Mouse (Mus musculus): ENCODE data around the gene Zfp408. TPM values are rescaled to one million over a fixed set of nuclear protein-coding genes. Genes with fewer than 3 reads are reported as not detected.
"Not testable (repeated sequence)": the region's sequence is repeated elsewhere in the genome, so short reads cannot be mapped to it uniquely, and the experiment has no call there.

Gene Zfp408
- polyA plus RNA-seq, 1 experiment from 2014 or later: 14.3 TPM

DNA sequence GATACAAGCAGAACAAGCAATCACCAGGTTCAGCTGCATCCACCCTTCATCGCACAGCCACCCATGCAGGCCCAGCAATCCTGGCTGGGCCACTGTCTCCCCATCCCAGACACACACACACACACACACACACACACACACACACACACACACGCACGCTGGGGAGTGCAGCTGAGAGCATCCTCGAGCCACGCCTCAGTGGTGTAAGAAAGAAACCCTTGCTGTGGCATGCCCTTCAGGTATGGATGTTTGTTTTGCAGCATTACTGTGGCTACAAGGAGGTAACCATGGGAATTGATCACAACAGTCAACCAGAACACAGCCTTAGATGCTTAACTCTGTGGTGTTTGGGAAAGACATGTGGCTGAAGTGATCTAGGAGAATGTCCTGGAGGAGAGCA is 17.3 kb downstream of the Zfp408 start:
- no peaks in the 10 kb centered on the region for H3K27me3 ChIP-seq
- H3K4me2 ChIP-seq: no peak overlapping the region
- no peak overlapping the region for H3K9ac ChIP-seq
- no peaks in the 10 kb centered on the region for H3K36me3 ChIP-seq
- ATAC-seq (ENCODE audit: insufficient number of reproducible peaks, insufficient read depth, low FRiP score, low TSS enrichment, low read depth): 0 out of 2 replicates have a peak, but pooled peaks have one; percentile 18
- no peaks in the 10 kb centered on the region for H3K9me3 ChIP-seq
- 71% methylated on average over 5 of the region's 5 CpGs for WGBS
- no peaks in the 10 kb centered on the region for H3K4me1 ChIP-seq
- H3K27ac ChIP-seq: no peak overlapping the region
- no peak overlapping the region for H3K4me3 ChIP-seq

DNA sequence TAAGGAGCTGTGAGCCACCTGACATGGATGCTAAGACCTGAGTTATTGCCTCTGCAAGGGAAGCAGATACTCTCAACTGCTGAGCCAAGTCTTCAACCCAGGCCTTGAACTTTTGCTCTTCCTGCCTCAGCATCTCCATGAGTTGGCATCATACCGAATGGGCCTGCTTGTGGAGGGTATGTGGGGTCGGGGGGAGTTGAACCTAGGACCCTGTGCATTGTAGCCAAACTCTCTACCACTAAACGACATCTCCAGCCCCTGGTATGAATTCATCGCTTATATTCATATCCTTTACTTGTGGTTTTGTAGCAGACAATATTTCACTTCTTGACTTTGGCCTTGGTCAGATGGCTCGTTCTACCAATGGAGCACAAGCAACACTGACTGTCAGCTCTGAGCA is 17.8 kb downstream of the Zfp408 start:
- H3K9me3 ChIP-seq: no peaks in the 10 kb centered on the region

GRCm38 (mm10) chr2:91630384-91630783 is 19.2 kb downstream of the Zfp408 start:
- H3K27me3 ChIP-seq: no peaks in the 10 kb centered on the region
- H3K9me3 ChIP-seq: no peaks in the 10 kb centered on the region
- WGBS: 91% methylated on average over 12 of the region's 12 CpGs
- no peak overlapping the region for H3K4me3 ChIP-seq
- H3K4me1 ChIP-seq: no peaks in the 10 kb centered on the region
- H3K36me3 ChIP-seq: no peaks in the 10 kb centered on the region
- H3K4me2 ChIP-seq: no peak overlapping the region
- no peak overlapping the region for H3K27ac ChIP-seq
- no peak overlapping the region for H3K9ac ChIP-seq
- no peak for ATAC-seq (ENCODE audit: insufficient number of reproducible peaks, insufficient read depth, low FRiP score, low TSS enrichment, low read depth)

More for the DNA sequence above, 17.8 kb downstream of the Zfp408 start:
- ATAC-seq (ENCODE audit: insufficient number of reproducible peaks, insufficient read depth, low FRiP score, low TSS enrichment, low read depth): no peak
- WGBS: 79% methylated on average over 5 of the region's 5 CpGs
- Histone ChIP-seq H3K4me2 (no peak overlapping the region), H3K27me3 (no peaks in the 10 kb centered on the region), H3K27ac (no peak overlapping the region), H3K36me3 (no peaks in the 10 kb centered on the region), H3K9ac (no peak overlapping the region), H3K4me1 (no peaks in the 10 kb centered on the region), H3K4me3 (no peak overlapping the region)

- Histone ChIP-seq H3K27me3 (no peaks in the 10 kb centered on the region), H3K9ac (no peak overlapping the region), H3K4me2 (no peak overlapping the region), H3K9me3 (no peaks in the 10 kb centered on the region), H3K36me3 (0 out of 2 replicates have a peak, but pooled peaks cover 3% of the 10 kb centered on the region), H3K4me1 (no peaks in the 10 kb centered on the region), H3K4me3 (no peak overlapping the region), H3K27ac (no peak overlapping the region)
- whole genome bisulfite sequencing: 85% methylated on average over 18 of the region's 18 CpGs
- no peak for ATAC-seq (ENCODE audit: insufficient number of reproducible peaks, insufficient read depth, low FRiP score, low TSS enrichment, low read depth)
Observed at GRCm38 (mm10) chr2:91629682-91630081, 19.9 kb downstream of the Zfp408 start.

DNA sequence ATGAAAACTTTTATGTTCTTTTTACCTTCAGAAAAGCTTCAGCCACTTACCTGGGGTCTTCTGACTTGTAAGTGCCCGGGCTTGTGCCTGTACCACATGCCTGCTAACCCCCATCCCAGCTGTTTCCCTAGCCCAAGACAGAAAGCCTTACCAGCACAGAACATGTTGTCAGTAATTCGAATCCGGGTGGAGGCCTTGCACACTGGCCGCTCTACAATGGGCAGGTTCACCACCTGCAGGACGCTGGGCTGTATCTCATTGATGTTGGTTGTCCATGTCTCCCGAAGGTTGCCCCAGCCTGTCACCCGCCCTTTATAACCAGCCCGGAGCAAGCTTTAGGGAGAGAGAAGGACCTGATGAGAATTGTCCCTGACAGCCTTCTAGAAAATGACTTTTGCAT is 21.4 kb downstream of the Zfp408 start:
- Histone ChIP-seq H3K4me3 (no peak overlapping the region), H3K27ac (no peak overlapping the region), H3K9ac (no peak overlapping the region), H3K4me1 (no peaks in the 10 kb centered on the region), H3K36me3 (peaks cover 12% of the 10 kb centered on the region), H3K4me2 (no peak overlapping the region), H3K9me3 (no peaks in the 10 kb centered on the region), H3K27me3 (no peaks in the 10 kb centered on the region)
- WGBS: 90% methylated on average over 8 of the region's 8 CpGs
- ATAC-seq (ENCODE audit: insufficient number of reproducible peaks, insufficient read depth, low FRiP score, low TSS enrichment, low read depth): no peak

DNA sequence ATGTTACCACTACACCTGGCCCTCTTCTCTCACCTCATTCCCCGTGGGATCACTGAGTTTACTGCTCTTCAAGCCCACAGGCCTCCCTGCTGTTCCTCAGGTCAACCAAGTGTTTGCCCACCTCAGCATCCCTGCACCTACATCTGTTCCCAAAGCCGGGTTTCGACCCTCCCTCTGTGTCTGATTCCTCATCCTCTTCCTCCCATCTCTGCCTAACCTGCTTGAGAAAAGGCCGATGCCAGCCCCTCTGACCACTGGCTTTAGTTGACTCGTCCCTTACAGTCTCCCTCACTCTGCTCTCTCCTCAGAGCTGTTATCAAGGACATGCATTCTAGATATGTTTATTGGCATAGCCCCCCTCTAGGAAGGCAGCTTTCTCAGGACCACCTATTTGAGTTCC is 22.1 kb downstream of the Zfp408 start:
- H3K4me2 ChIP-seq: no peak overlapping the region
- peaks cover 19% of the 10 kb centered on the region for H3K36me3 ChIP-seq
- H3K27ac ChIP-seq: no peak overlapping the region
- H3K27me3 ChIP-seq: no peaks in the 10 kb centered on the region
- no peak for ATAC-seq (ENCODE audit: insufficient number of reproducible peaks, insufficient read depth, low FRiP score, low TSS enrichment, low read depth)
- 79% methylated on average over 5 of the region's 5 CpGs for WGBS
- H3K9ac ChIP-seq: no peak overlapping the region
- H3K4me3 ChIP-seq: no peak overlapping the region
- H3K9me3 ChIP-seq: no peaks in the 10 kb centered on the region
- H3K4me1 ChIP-seq: no peaks in the 10 kb centered on the region

DNA sequence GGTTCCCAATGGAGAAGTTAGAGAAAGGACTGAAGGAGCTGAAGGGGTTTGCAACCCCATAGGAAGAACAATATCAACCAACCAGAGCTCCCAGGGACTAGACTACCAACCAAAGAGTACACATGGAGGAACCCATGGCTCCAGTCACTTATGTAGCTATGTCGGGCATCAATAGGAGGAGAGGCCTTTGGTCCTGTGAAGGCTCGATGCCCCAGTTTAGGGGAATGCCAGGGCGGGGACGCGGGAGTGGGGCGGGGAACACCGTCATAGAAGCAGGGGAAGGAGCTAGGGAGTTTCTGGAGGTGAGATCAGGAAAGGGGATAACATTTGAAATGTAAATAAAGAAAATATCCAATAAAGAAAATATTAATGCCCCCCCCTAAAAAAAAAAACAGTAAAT is 26.2 kb downstream of the Zfp408 start:
- not testable (repeated sequence) for H3K9me3 ChIP-seq; H3K9ac ChIP-seq; H3K4me2 ChIP-seq; H3K4me1 ChIP-seq; H3K4me3 ChIP-seq; ATAC-seq (ENCODE audit: insufficient number of reproducible peaks, insufficient read depth, low FRiP score, low TSS enrichment, low read depth); H3K27me3 ChIP-seq; H3K27ac ChIP-seq
- peaks cover 59% of the 10 kb centered on the region for H3K36me3 ChIP-seq
- WGBS: 92% methylated on average over 7 of the region's 7 CpGs

- no peak for ATAC-seq (ENCODE audit: insufficient number of reproducible peaks, insufficient read depth, low FRiP score, low TSS enrichment, low read depth)
- Histone ChIP-seq H3K4me3 (no peak overlapping the region), H3K9me3 (no peaks in the 10 kb centered on the region), H3K27me3 (no peaks in the 10 kb centered on the region), H3K4me1 (no peaks in the 10 kb centered on the region), H3K9ac (no peak overlapping the region), H3K36me3 (peaks cover 69% of the 10 kb centered on the region), H3K27ac (no peak overlapping the region), H3K4me2 (no peak overlapping the region)
- 93% methylated on average over 5 of the region's 5 CpGs for WGBS
Observed at GRCm38 (mm10) chr2:91622356-91622755, 27.2 kb downstream of the Zfp408 start.

DNA sequence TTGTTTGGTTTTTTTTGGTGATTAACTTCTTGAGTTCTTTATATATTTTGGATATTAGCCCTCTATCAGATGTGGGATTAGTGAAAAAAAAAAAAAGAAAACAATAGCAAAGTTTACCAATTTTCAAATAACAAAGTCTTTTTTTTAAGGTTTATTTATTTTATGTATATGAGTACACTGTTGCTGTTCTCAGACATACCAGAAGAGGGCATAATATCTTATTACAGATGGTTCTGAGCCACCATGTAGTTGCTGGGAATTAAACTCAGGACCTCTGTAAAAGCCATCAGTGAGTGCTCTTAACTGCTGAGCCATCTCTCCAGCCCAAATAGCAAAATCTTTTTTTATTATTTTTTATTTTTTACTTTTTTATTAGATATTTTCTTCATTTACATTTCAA is 40.2 kb downstream of the Zfp408 start:
- H3K4me2 ChIP-seq; ATAC-seq (ENCODE audit: insufficient number of reproducible peaks, insufficient read depth, low FRiP score, low TSS enrichment, low read depth); H3K27me3 ChIP-seq; H3K4me1 ChIP-seq; H3K9ac ChIP-seq; H3K9me3 ChIP-seq; H3K27ac ChIP-seq; H3K4me3 ChIP-seq: not testable (repeated sequence)
- peaks cover 76% of the 10 kb centered on the region for H3K36me3 ChIP-seq

- H3K27ac ChIP-seq: no peak overlapping the region
- H3K36me3 ChIP-seq: peaks cover 81% of the 10 kb centered on the region
- 82% methylated on average over 4 of the region's 4 CpGs for WGBS
- H3K9ac ChIP-seq: no peak overlapping the region
- no peak overlapping the region for H3K4me3 ChIP-seq
- no peak overlapping the region for H3K4me2 ChIP-seq
- ATAC-seq (ENCODE audit: insufficient number of reproducible peaks, insufficient read depth, low FRiP score, low TSS enrichment, low read depth): no peak
- H3K9me3 ChIP-seq: no peaks in the 10 kb centered on the region
- H3K27me3 ChIP-seq: no peaks in the 10 kb centered on the region
- no peaks in the 10 kb centered on the region for H3K4me1 ChIP-seq
Observed at GRCm38 (mm10) chr2:91602389-91602788, 47.2 kb downstream of the Zfp408 start.

DNA sequence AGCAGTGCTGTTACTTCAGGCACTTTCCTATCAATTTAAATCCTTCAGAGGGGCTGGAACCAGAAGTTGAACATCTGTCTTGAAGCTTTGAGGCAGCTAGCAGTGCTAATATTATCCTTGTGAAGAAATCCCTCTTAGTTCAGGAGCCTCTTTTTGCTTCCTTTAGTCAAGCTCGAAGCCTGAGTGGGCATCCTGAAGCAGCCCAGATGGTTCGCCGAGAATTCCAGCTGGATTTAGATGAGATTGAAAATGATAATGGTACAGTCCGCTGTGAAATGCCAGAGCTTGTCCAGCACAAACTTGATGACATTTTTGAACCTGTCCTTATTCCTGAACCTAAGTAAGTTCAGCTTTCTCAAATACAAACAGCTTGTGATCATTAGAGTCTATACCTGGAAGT is 49.1 kb downstream of the Zfp408 start:
- no peak overlapping the region for H3K9ac ChIP-seq
- no peaks in the 10 kb centered on the region for H3K4me1 ChIP-seq
- H3K27ac ChIP-seq: no peak overlapping the region
- H3K4me3 ChIP-seq: no peak overlapping the region
- H3K36me3 ChIP-seq: peaks cover 83% of the 10 kb centered on the region
- no peaks in the 10 kb centered on the region for H3K9me3 ChIP-seq
- no peak overlapping the region for H3K4me2 ChIP-seq
- no peak for ATAC-seq (ENCODE audit: insufficient number of reproducible peaks, insufficient read depth, low FRiP score, low TSS enrichment, low read depth)
- H3K27me3 ChIP-seq: no peaks in the 10 kb centered on the region
- WGBS: 94% methylated on average over 4 of the region's 4 CpGs

Data from embryonic facial prominence, embryonic 13.5 days (tissue).